Mouse (Mus musculus): ENCODE measurements around the gene Fam57b. TPM values are rescaled to one million over a fixed set of nuclear protein-coding genes. Genes with fewer than 3 reads are reported as not detected.

The Fam57b gene
- total and polyA plus RNA-seq, 3 experiments: 0.02 to 0.05 TPM; not detected in 1

DNA sequence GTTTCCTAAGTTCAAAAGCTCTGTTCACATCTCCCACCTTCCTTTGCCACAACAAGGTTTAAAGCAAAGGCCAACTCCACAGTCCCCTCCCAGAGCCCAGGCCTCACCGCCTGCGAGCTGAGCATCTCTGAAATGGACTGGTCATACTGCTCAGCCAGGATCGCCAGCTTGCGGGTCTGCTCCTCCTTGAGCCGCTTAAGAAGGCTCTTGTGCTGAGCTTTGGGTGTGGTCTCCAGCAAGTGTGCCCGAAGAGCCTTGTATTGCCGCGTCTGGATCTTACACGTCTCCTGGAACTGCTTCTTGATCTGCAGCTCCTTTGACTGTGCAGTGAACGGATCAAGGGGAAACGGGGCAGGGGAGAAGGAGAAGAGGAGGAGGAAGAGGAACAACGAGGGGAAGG lies 70.5 kb downstream of the Fam57b start:
- Histone ChIP-seq H3K4me1 (ENCODE audit: insufficient read depth, low read depth, low read length) (peaks cover 46% of the 10 kb centered on the region), H3K9me3 (replicated peaks) (0 out of 2 replicates have a peak, but pooled peaks cover 3% of the 10 kb centered on the region), H3K36me3 (replicated peaks) (peaks cover 100% of the 10 kb centered on the region), H3K4me3 (ENCODE audit: low read depth, low read length) (no peak overlapping the region), H3K27me3 (ENCODE audit: insufficient read depth, low read length) (no peaks in the 10 kb centered on the region)
- TF ChIP-seq POLR2AphosphoS5 (IDR thresholded peaks at IDR 0.05; ENCODE audit: insufficient replicate concordance, low read depth, low read length) (no peak), TAL1 (conservative IDR thresholded peaks at IDR 0.05; ENCODE audit: low read depth, low read length) (no peak), GATA2 (IDR thresholded peaks at IDR 0.05; ENCODE audit: borderline replicate concordance, low read depth, low read length) (no peak), CTCF (IDR thresholded peaks at IDR 0.05; ENCODE audit: low read depth, low read length) (no peak)
- no peak for DNase-seq (ENCODE audit: low spot score)
- ATAC-seq (ENCODE audit: extremely low read depth, insufficient number of reproducible peaks, low FRiP score, poor library complexity, severe bottlenecking): no peak

DNA sequence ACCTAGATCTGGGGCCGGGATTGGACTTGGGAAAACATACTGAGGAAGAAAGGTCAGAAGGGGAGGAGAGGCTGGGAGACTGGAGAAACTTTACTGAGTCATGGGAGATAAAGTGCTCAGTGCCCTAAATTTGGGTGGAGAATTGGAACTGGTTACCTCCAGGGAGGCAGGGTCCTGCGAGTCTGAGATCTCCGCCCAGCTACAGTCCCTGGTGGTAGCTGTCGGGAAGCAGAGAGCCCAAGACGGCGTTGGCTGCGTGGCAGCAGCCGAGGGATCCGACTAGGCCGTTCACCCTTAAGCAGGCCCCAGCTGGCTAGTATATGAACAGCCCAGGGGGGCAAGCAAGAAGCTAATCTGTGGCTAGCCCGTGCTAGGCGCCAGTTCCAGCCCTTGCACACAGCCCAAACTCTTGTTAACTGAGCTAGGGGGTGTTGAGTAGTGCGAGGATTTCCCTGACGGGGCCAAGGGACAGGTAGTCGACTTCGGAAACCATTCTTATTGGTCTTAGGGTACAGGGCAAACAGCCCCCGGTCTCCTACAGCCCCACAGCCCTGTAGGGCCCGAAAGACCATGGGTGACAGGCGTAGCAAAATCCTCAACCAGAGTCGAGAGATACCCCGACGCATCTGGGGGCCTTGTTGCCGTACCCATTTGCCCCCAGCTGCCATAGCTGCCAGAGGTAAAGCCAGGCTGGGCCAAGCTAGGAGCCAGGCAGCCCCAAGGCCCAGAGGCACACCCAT lies 72.5 kb downstream of the Fam57b start:
- Histone ChIP-seq H3K4me3 (ENCODE audit: low read depth, low read length) (no peak overlapping the region), H3K4me1 (ENCODE audit: insufficient read depth, low read depth, low read length) (peaks cover 30% of the 10 kb centered on the region), H3K36me3 (replicated peaks) (peaks cover 100% of the 10 kb centered on the region), H3K27me3 (ENCODE audit: insufficient read depth, low read length) (no peaks in the 10 kb centered on the region), H3K9me3 (replicated peaks) (no peaks in the 10 kb centered on the region)
- TF ChIP-seq TAL1 (conservative IDR thresholded peaks at IDR 0.05; ENCODE audit: low read depth, low read length) (no peak), GATA2 (IDR thresholded peaks at IDR 0.05; ENCODE audit: borderline replicate concordance, low read depth, low read length) (no peak), GATA1 (IDR thresholded peaks at IDR 0.05; ENCODE audit: borderline replicate concordance, low read length) (no peak), POLR2AphosphoS5 (IDR thresholded peaks at IDR 0.05; ENCODE audit: insufficient replicate concordance, low read depth, low read length) (no peak), CTCF (IDR thresholded peaks at IDR 0.05; ENCODE audit: low read depth, low read length) (no peak)
- no peak for DNase-seq (ENCODE audit: low spot score)
- no peak for ATAC-seq (ENCODE audit: extremely low read depth, insufficient number of reproducible peaks, low FRiP score, poor library complexity, severe bottlenecking)

DNA sequence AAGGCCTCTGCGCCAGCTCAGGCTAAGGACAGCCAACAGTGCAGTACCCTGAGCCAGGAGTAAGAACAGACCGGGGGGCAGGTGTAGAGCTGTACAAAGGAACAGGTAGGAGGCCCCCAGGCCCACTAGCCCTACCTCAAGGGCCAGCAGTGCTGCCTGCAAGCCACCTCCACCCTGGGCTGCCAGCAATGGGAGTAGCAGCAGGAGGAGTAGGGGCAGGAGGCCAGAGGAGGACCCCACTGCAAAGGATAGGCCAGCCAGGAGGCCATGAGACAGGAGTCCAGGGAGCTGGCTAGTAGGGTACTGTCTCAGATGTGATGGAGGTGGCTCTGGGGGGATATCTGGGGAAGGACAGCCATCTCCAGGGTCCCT lies 73.0 kb downstream of the Fam57b start:
- ATAC-seq (ENCODE audit: extremely low read depth, insufficient number of reproducible peaks, low FRiP score, poor library complexity, severe bottlenecking) (no peak), DNase-seq (ENCODE audit: low spot score) (no peak)
- Histone ChIP-seq H3K9me3 (replicated peaks) (no peaks in the 10 kb centered on the region), H3K4me1 (ENCODE audit: insufficient read depth, low read depth, low read length) (peaks cover 30% of the 10 kb centered on the region), H3K4me3 (ENCODE audit: low read depth, low read length) (no peak overlapping the region), H3K36me3 (replicated peaks) (peaks cover 100% of the 10 kb centered on the region), H3K27me3 (ENCODE audit: insufficient read depth, low read length) (no peaks in the 10 kb centered on the region)
- no peak for TF ChIP-seq CTCF (IDR thresholded peaks at IDR 0.05; ENCODE audit: low read depth, low read length)

DNA sequence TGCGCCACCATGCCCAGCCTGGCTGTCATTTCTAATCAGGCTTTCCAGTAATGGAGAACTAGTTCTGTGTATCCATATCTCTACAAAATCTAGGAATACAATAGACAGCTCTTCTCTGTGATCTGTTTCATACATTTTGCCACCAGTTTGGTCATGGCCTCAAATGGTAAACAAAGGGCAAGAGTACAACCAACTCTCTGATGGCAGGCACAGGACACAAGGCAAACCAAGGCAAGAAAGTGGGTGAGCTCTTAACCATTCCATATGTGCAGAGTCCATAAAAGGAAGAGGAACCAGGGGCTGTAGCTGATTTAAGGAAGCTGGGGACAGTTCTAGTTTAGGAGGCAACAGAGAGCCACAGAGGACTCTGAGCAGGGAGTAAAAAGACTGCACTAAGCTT lies 79.8 kb downstream of the Fam57b start:
- ATAC-seq (ENCODE audit: extremely low read depth, insufficient number of reproducible peaks, low FRiP score, poor library complexity, severe bottlenecking) (no peak), DNase-seq (ENCODE audit: low spot score) (no peak)
- Histone ChIP-seq H3K36me3 (replicated peaks) (peaks cover 100% of the 10 kb centered on the region), H3K4me1 (ENCODE audit: insufficient read depth, low read depth, low read length) (peaks cover 32% of the 10 kb centered on the region), H3K9me3 (replicated peaks) (no peaks in the 10 kb centered on the region), H3K27me3 (ENCODE audit: insufficient read depth, low read length) (no peaks in the 10 kb centered on the region), H3K4me3 (ENCODE audit: low read depth, low read length) (no peak overlapping the region)
- TF ChIP-seq TAL1 (conservative IDR thresholded peaks at IDR 0.05; ENCODE audit: low read depth, low read length): no peak
- no peak for TF ChIP-seq GATA2 (IDR thresholded peaks at IDR 0.05; ENCODE audit: borderline replicate concordance, low read depth, low read length)
- TF ChIP-seq POLR2AphosphoS5 (IDR thresholded peaks at IDR 0.05; ENCODE audit: insufficient replicate concordance, low read depth, low read length): no peak
- no peak for TF ChIP-seq CTCF (IDR thresholded peaks at IDR 0.05; ENCODE audit: low read depth, low read length)
- TF ChIP-seq GATA1 (IDR thresholded peaks at IDR 0.05; ENCODE audit: borderline replicate concordance, low read length): no peak

Other genes starting within 250 kb of the Fam57b start
Only the 20 nearest of the 33 such genes appear.
- 13.4 and 24.8 TPM in 2 replicates for gene Nupr1, start 166.8 kb upstream of the Fam57b start, total RNA-seq (2014; fragmentation: Nextera tagmentation)
- 0.41 and 1.1 TPM in 2 replicates for gene Nupr1, start 166.8 kb upstream of the Fam57b start, total RNA-seq (2017)
- gene Nupr1, start 166.8 kb upstream of the Fam57b start, polyA plus RNA-seq (2012): 9.8 and 11.1 TPM in 2 replicates
- gene Sgf29, start 148.4 kb upstream of the Fam57b start, total RNA-seq (2014; fragmentation: Nextera tagmentation): 159 and 175 TPM in 2 replicates
- 36.8 and 57.3 TPM in 2 replicates for gene Sgf29, start 148.4 kb upstream of the Fam57b start, total RNA-seq (2017)
- gene Sgf29, start 148.4 kb upstream of the Fam57b start, polyA plus RNA-seq (2012): 61.3 and 124 TPM in 2 replicates
- not detected in 2 replicates for gene Sult1a1, start 121.2 kb upstream of the Fam57b start, total RNA-seq (2014; fragmentation: Nextera tagmentation)
- gene Sult1a1, start 121.2 kb upstream of the Fam57b start, total RNA-seq (2017): 0.12 and 0.33 TPM in 2 replicates
- gene Sult1a1, start 121.2 kb upstream of the Fam57b start, polyA plus RNA-seq (2012): not detected in 2 replicates
- gene Bola2, start 102.3 kb upstream of the Fam57b start, total RNA-seq (2014; fragmentation: Nextera tagmentation): 77.5 and 93.8 TPM in 2 replicates
- gene Bola2, start 102.3 kb upstream of the Fam57b start, total RNA-seq (2017): 117 and 161 TPM in 2 replicates
- gene Bola2, start 102.3 kb upstream of the Fam57b start, polyA plus RNA-seq (2012): 189 and 303 TPM in 2 replicates
- 3.5 and 3.8 TPM in 2 replicates for gene Slx1b, start 101.9 kb upstream of the Fam57b start, total RNA-seq (2014; fragmentation: Nextera tagmentation)
- 4.5 and 7.0 TPM in 2 replicates for gene Slx1b, start 101.9 kb upstream of the Fam57b start, total RNA-seq (2017)
- gene Slx1b, start 101.9 kb upstream of the Fam57b start, polyA plus RNA-seq (2012): 4.9 and 8.1 TPM in 2 replicates
- 36.0 and 50.1 TPM in 2 replicates for gene Coro1a, start 89.9 kb upstream of the Fam57b start, total RNA-seq (2014; fragmentation: Nextera tagmentation)
- gene Coro1a, start 89.9 kb upstream of the Fam57b start, total RNA-seq (2017): 162 and 174 TPM in 2 replicates
- gene Coro1a, start 89.9 kb upstream of the Fam57b start, polyA plus RNA-seq (2012): 178 and 186 TPM in 2 replicates
- 66.4 and 91.6 TPM in 2 replicates for gene Mapk3, start 38.1 kb upstream of the Fam57b start, total RNA-seq (2014; fragmentation: Nextera tagmentation)
- gene Mapk3, start 38.1 kb upstream of the Fam57b start, total RNA-seq (2017): 18.2 and 18.4 TPM in 2 replicates
- gene Mapk3, start 38.1 kb upstream of the Fam57b start, polyA plus RNA-seq (2012): 65.1 and 68.8 TPM in 2 replicates
- gene Gdpd3, start 31.3 kb upstream of the Fam57b start, total RNA-seq (2014; fragmentation: Nextera tagmentation): 28.9 and 29.9 TPM in 2 replicates
- gene Gdpd3, start 31.3 kb upstream of the Fam57b start, total RNA-seq (2017): 15.4 and 17.9 TPM in 2 replicates
- gene Gdpd3, start 31.3 kb upstream of the Fam57b start, polyA plus RNA-seq (2012): 4.9 and 6.1 TPM in 2 replicates
- gene Ypel3, start 20.7 kb upstream of the Fam57b start, total RNA-seq (2014; fragmentation: Nextera tagmentation): 41.6 and 86.7 TPM in 2 replicates
- gene Ypel3, start 20.7 kb upstream of the Fam57b start, total RNA-seq (2017): 20.2 and 23.1 TPM in 2 replicates
- 78.1 and 78.3 TPM in 2 replicates for gene Ypel3, start 20.7 kb upstream of the Fam57b start, polyA plus RNA-seq (2012)
- 2.5 and 8.4 TPM in 2 replicates for gene Tbx6, start 16.2 kb upstream of the Fam57b start, total RNA-seq (2014; fragmentation: Nextera tagmentation)
- 0.11 and 0.29 TPM in 2 replicates for gene Tbx6, start 16.2 kb upstream of the Fam57b start, total RNA-seq (2017)
- gene Tbx6, start 16.2 kb upstream of the Fam57b start, polyA plus RNA-seq (2012): 0.85 and 1.1 TPM in 2 replicates
- 126 and 176 TPM in 2 replicates for gene Ppp4c, start 5.2 kb upstream of the Fam57b start, total RNA-seq (2014; fragmentation: Nextera tagmentation)
- gene Ppp4c, start 5.2 kb upstream of the Fam57b start, total RNA-seq (2017): 186 and 199 TPM in 2 replicates
- gene Ppp4c, start 5.2 kb upstream of the Fam57b start, polyA plus RNA-seq (2012): 169 and 192 TPM in 2 replicates
- not detected in 2 replicates for gene 4930451I11Rik, start 34.0 kb downstream of the Fam57b start, total RNA-seq (2014; fragmentation: Nextera tagmentation)
- gene 4930451I11Rik, start 34.0 kb downstream of the Fam57b start, total RNA-seq (2017): not detected in 2 replicates
- not detected in 2 replicates for gene 4930451I11Rik, start 34.0 kb downstream of the Fam57b start, polyA plus RNA-seq (2012)
- not detected in 2 replicates for gene Doc2a, start 49.7 kb downstream of the Fam57b start, total RNA-seq (2014; fragmentation: Nextera tagmentation)
- gene Doc2a, start 49.7 kb downstream of the Fam57b start, total RNA-seq (2017): 0.11 and 0.23 TPM in 2 replicates
- not detected in 2 replicates for gene Doc2a, start 49.7 kb downstream of the Fam57b start, polyA plus RNA-seq (2012)
- 46.8 and 53.2 TPM in 2 replicates for gene Hirip3, start 64.3 kb downstream of the Fam57b start, total RNA-seq (2014; fragmentation: Nextera tagmentation)
- 90.4 and 115 TPM in 2 replicates for gene Hirip3, start 64.3 kb downstream of the Fam57b start, total RNA-seq (2017)
- 158 and 159 TPM in 2 replicates for gene Hirip3, start 64.3 kb downstream of the Fam57b start, polyA plus RNA-seq (2012)
- gene Ino80e, start 64.7 kb downstream of the Fam57b start, total RNA-seq (2014; fragmentation: Nextera tagmentation): 106 and 136 TPM in 2 replicates
- 50.7 and 60.3 TPM in 2 replicates for gene Ino80e, start 64.7 kb downstream of the Fam57b start, total RNA-seq (2017)
- 893 and 1,187 TPM in 2 replicates for gene Ino80e, start 64.7 kb downstream of the Fam57b start, polyA plus RNA-seq (2012)
- 42.9 and 53.6 TPM in 2 replicates for gene Taok2, start 87.0 kb downstream of the Fam57b start, total RNA-seq (2014; fragmentation: Nextera tagmentation)
- 36.2 and 38.3 TPM in 2 replicates for gene Taok2, start 87.0 kb downstream of the Fam57b start, total RNA-seq (2017)
- gene Taok2, start 87.0 kb downstream of the Fam57b start, polyA plus RNA-seq (2012): 181 and 222 TPM in 2 replicates
- gene Tmem219, start 125.2 kb downstream of the Fam57b start, total RNA-seq (2014; fragmentation: Nextera tagmentation): 33.6 and 38.7 TPM in 2 replicates
- gene Tmem219, start 125.2 kb downstream of the Fam57b start, total RNA-seq (2017): 32.9 and 42.2 TPM in 2 replicates
- 66.6 and 86.4 TPM in 2 replicates for gene Tmem219, start 125.2 kb downstream of the Fam57b start, polyA plus RNA-seq (2012)
- 22.4 and 25.3 TPM in 2 replicates for gene Kctd13, start 131.2 kb downstream of the Fam57b start, total RNA-seq (2014; fragmentation: Nextera tagmentation)
- 6.2 and 8.6 TPM in 2 replicates for gene Kctd13, start 131.2 kb downstream of the Fam57b start, total RNA-seq (2017)
- gene Kctd13, start 131.2 kb downstream of the Fam57b start, polyA plus RNA-seq (2012): 23.4 and 30.7 TPM in 2 replicates
- gene Asphd1, start 151.9 kb downstream of the Fam57b start, total RNA-seq (2014; fragmentation: Nextera tagmentation): not detected in 2 replicates
- gene Asphd1, start 151.9 kb downstream of the Fam57b start, total RNA-seq (2017): not detected in 2 replicates
- gene Asphd1, start 151.9 kb downstream of the Fam57b start, polyA plus RNA-seq (2012): not detected in 2 replicates
- gene Sez6l2, start 152.9 kb downstream of the Fam57b start, total RNA-seq (2014; fragmentation: Nextera tagmentation): 4.2 and 8.0 TPM in 2 replicates
- 0.22 and 0.46 TPM in 2 replicates for gene Sez6l2, start 152.9 kb downstream of the Fam57b start, total RNA-seq (2017)
- 0.32 and 0.34 TPM in 2 replicates for gene Sez6l2, start 152.9 kb downstream of the Fam57b start, polyA plus RNA-seq (2012)

Measured in G1E (cell line).